Mouse (Mus musculus): Measurements from ENCODE around the gene Wdr66. TPM values are rescaled to one million over a fixed set of nuclear protein-coding genes. Genes with fewer than 3 reads are reported as not detected.

Gene Wdr66
- polyA plus RNA-seq, 1 experiment from 2014 or later = 1.4 TPM

DNA sequence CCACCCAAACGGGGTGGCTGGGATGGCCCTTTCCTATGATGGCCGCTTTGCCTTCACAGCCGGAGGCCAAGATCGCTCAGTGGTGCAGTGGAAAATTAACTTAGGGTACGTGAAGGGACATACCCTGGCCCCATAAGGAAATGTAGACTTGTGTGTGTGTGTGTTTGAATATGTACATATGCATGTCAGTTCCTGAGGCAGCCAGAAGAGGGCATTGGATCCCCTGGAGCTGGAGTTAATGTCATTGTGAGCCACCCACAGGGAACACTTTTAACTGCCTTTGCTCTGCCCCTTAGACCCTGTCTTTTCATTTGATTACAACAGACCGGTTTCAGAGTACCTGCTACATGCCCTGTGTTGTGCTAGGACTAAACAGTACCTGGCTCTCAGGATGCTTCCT, 46.6 kb downstream of the Wdr66 start:
- 81% methylated on average over 6 of the region's 6 CpGs for WGBS
- H3K4me2 ChIP-seq = no peak overlapping the region
- no peak for ATAC-seq (ENCODE audit: insufficient number of reproducible peaks, insufficient read depth, low FRiP score, low TSS enrichment, low read depth)

DNA sequence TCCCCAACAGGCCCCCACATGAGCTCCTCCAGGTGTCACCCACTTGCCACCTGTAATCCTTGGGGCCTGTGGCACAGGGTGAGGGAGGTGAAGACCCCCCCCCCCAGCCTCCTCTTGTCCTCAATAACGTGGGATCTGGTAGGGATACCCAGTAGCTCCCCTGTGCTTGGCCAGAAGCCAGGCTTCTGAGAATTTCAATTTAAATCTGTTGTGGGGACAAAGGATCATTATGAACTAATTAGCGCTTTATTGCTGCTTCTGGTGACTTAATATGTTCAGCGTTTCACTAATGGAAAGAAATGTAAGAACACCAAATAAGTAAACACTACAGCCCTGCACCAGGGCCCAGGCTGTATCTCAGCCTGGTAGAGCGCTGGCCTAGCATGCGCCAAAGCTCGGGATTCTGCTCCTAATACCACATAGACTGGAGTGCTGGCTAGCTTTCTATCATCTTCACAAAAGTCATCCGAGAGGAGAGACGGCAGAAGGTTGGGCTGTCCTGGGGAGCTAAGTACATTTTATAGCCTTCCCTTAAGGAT, 48.7 kb downstream of the Wdr66 start:
- Histone ChIP-seq H3K36me3 (no peaks in the 10 kb centered on the region), H3K27ac (no peak overlapping the region), H3K4me1 (peaks cover 29% of the 10 kb centered on the region), H3K4me3 (no peak overlapping the region), H3K9me3 (no peaks in the 10 kb centered on the region), H3K9ac (no peak overlapping the region), H3K27me3 (no peaks in the 10 kb centered on the region), H3K4me2 (peak overlapping the region; percentile 26)
- 69% methylated on average over 8 of the region's 8 CpGs for WGBS
- ATAC-seq (ENCODE audit: insufficient number of reproducible peaks, insufficient read depth, low FRiP score, low TSS enrichment, low read depth) = no peak

More for the DNA sequence above, 46.6 kb downstream of the Wdr66 start:
- Histone ChIP-seq H3K4me1 (peaks cover 29% of the 10 kb centered on the region), H3K9ac (no peak overlapping the region), H3K36me3 (no peaks in the 10 kb centered on the region), H3K4me3 (no peak overlapping the region), H3K27ac (no peak overlapping the region), H3K27me3 (no peaks in the 10 kb centered on the region), H3K9me3 (no peaks in the 10 kb centered on the region)

DNA sequence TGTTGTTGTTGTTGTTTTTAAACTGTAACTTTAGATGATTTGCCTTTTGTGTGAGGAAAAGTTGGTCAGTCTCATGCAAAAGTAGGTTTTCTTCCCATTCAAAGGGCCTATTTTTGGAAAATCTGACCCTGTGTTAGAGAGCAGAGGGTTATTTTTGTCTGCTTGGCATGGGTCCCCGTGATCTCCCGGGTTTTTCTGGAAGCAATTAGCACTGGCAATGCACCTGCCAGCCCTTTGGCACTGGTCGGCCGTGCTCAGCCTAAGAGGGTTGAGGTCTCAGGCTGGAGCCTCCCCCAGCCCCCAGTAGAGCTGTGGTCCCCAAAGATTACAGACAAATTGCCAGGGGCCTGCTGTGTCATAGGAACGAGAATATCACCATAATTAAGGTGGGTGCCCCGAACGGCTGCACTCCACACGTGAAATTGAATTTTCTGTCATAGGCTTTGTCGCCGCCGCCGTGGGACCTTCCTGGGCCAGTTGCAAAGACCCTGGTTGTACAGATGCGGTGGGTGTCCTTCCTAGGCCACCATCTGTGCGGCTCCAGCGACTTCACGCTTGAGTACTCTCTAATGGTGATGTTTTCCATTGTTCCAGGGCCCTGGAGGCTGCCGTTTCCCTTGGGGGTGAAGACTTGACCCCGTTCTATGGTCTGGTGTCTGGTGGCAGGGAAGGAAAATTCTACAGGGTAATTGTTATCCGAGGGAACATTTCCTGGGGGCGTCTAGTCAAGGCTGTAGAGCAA, 50.0 kb downstream of the Wdr66 start:
- no peaks in the 10 kb centered on the region for H3K36me3 ChIP-seq
- H3K4me2 ChIP-seq = no peak overlapping the region
- 41% methylated on average over 20 of the region's 20 CpGs for WGBS
- no peaks in the 10 kb centered on the region for H3K27me3 ChIP-seq
- no peak for ATAC-seq (ENCODE audit: insufficient number of reproducible peaks, insufficient read depth, low FRiP score, low TSS enrichment, low read depth)
- no peak overlapping the region for H3K27ac ChIP-seq
- H3K9ac ChIP-seq = no peak overlapping the region
- no peaks in the 10 kb centered on the region for H3K9me3 ChIP-seq
- peaks cover 29% of the 10 kb centered on the region for H3K4me1 ChIP-seq
- no peak overlapping the region for H3K4me3 ChIP-seq

DNA sequence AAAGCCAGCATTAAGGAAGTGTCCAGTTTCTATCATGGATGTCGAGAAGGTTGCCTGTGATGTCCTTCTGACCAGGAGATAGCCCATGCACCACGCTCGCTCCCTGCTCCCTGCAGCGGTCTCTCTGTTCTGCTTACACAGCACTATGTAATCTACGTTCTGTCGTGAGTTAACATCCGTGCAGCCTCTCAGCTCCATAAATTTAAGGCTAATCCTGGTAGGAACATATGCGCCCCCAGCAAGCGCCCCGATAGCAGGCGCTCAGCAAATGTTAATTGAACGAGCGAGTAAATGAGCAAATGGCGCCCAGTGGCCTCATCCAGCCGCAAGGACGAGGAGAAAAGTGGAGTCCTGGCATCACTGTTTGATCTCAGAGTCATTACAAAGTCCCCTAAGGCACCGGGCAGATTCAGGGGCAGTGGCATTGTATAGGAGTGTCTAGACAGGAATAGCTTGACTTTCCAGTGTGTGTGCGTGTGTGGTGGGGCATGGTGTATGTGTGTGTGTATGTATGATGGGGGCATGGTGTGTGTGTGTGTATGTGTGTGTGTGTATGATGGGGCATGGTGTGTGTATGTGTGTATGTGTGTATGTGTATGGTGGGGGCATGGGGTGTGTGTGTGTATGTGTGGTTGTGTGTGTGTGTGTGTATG, 55.9 kb downstream of the Wdr66 start:
- ATAC-seq (ENCODE audit: insufficient number of reproducible peaks, insufficient read depth, low FRiP score, low TSS enrichment, low read depth) = no peak

DNA sequence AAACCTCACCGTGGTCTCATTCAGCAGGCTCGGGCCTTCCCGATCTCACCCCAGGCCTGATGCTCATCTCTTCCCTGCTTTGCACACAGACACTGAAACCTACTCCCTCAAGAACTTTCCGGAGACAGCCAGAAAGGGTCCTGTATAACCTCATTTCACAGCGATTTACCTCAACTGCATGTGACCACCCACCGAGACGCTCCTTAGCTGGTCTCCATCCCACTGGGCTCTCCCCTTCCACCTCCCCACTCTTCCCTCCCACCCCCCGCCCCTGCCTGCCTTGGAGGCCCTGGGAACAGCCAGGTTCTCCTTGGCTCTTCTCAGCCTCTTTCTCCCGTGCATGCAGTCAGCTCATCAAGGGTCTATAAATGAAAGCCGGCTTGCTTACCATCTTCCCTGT, 57.9 kb downstream of the Wdr66 start:
- no peak for ATAC-seq (ENCODE audit: insufficient number of reproducible peaks, insufficient read depth, low FRiP score, low TSS enrichment, low read depth)
- Histone ChIP-seq H3K4me1 (peaks cover 31% of the 10 kb centered on the region), H3K4me3 (no peak overlapping the region), H3K9ac (peak overlapping the region; percentile 46; the same call in 1 of the 2 replicates), H3K27me3 (no peaks in the 10 kb centered on the region), H3K27ac (peak overlapping the region; percentile 28; the same call in 1 of the 2 replicates), H3K36me3 (no peaks in the 10 kb centered on the region), H3K4me2 (peak overlapping the region; percentile 7; the same call in 1 of the 2 replicates), H3K9me3 (no peaks in the 10 kb centered on the region)
- WGBS = 36% methylated on average over 10 of the region's 10 CpGs

More for the DNA sequence above, 55.9 kb downstream of the Wdr66 start:
- H3K9me3 ChIP-seq = no peaks in the 10 kb centered on the region
- H3K27ac ChIP-seq = no peak overlapping the region
- H3K27me3 ChIP-seq = no peaks in the 10 kb centered on the region
- no peaks in the 10 kb centered on the region for H3K36me3 ChIP-seq
- H3K9ac ChIP-seq = no peak overlapping the region
- H3K4me1 ChIP-seq = peaks cover 22% of the 10 kb centered on the region
- no peak overlapping the region for H3K4me2 ChIP-seq
- no peak overlapping the region for H3K4me3 ChIP-seq
- WGBS = 74% methylated on average over 18 of the region's 18 CpGs

DNA sequence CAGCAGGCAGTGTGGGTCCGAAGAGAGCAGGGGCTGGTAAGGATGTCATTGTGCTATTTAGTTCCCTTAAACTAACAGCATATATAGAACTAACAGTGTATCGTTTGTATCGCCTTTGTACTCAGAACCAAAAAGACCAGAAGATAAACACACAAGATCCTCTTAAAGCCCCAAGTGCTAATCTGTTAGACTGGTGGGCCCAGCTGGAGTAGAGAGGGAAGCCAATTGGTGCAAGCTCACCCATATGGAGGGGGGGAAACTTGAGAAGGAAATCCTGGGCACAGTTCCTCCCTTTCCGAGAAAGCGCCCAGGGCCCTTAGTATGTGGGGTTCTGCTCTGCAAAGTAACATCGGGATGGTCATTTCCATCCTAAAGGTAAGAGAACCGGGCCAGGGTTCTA, 58.3 kb downstream of the Wdr66 start:
- WGBS = 46% methylated on average over 7 of the region's 7 CpGs
- H3K4me1 ChIP-seq = peaks cover 35% of the 10 kb centered on the region
- no peak overlapping the region for H3K4me3 ChIP-seq
- peak overlapping the region; percentile 7; the same call in 1 of the 2 replicates for H3K4me2 ChIP-seq
- ATAC-seq (ENCODE audit: insufficient number of reproducible peaks, insufficient read depth, low FRiP score, low TSS enrichment, low read depth) = no peak
- H3K27ac ChIP-seq = peak overlapping the region; percentile 28; the same call in 1 of the 2 replicates
- peak overlapping the region; percentile 46; the same call in 1 of the 2 replicates for H3K9ac ChIP-seq
- no peaks in the 10 kb centered on the region for H3K27me3 ChIP-seq
- no peaks in the 10 kb centered on the region for H3K36me3 ChIP-seq
- no peaks in the 10 kb centered on the region for H3K9me3 ChIP-seq

- ATAC-seq (ENCODE audit: insufficient number of reproducible peaks, insufficient read depth, low FRiP score, low TSS enrichment, low read depth) = no peak
- Histone ChIP-seq H3K4me3 (no peak overlapping the region), H3K9me3 (no peaks in the 10 kb centered on the region), H3K36me3 (no peaks in the 10 kb centered on the region), H3K4me2 (no peak overlapping the region), H3K9ac (no peak overlapping the region), H3K27ac (no peak overlapping the region), H3K27me3 (no peaks in the 10 kb centered on the region), H3K4me1 (peaks cover 42% of the 10 kb centered on the region)
- 75% methylated on average over 12 of the region's 12 CpGs for WGBS
These were observed 61.2 kb downstream of the Wdr66 start for GRCm38 (mm10) chr5:123313058-123313630.

DNA sequence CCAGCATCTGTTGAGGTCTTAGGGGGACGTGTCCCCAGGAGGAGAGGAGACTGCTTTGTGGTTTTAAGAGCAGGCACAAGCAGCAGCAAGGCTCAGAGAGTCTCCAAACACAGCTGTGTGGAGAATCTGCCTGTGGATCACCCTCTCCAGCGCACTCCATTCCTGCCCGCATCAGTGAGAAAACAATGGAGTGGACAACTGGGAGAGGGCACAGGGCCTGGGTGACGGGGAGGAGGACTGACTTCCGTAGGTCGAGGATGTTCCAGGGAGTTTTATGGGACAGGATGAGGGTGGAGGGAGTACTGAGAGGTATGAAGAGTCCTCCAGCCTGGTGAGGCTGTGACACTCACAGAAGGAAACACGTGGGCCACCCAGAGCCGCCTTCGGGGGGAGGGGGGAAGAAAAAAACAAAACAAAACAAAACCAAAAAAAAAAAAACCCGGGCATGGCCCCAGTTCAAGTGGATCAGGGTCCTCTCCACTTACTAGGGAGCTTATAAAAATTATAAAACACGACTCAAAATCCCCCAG, 62.0 kb downstream of the Wdr66 start:
- Histone ChIP-seq H3K9me3 (no peaks in the 10 kb centered on the region), H3K4me3 (no peak overlapping the region)
- 54% methylated on average over 11 of the region's 11 CpGs for WGBS

GRCm38 (mm10) chr5:123315219-123315866, 63.4 kb downstream of the Wdr66 start:
- H3K4me3 ChIP-seq = no peak overlapping the region
- no peaks in the 10 kb centered on the region for H3K27me3 ChIP-seq
- H3K36me3 ChIP-seq = no peaks in the 10 kb centered on the region
- no peaks in the 10 kb centered on the region for H3K9me3 ChIP-seq
- H3K9ac ChIP-seq = no peak overlapping the region
- no peak overlapping the region for H3K27ac ChIP-seq
- WGBS = 38% methylated on average over 9 of the region's 10 CpGs
- ATAC-seq (ENCODE audit: insufficient number of reproducible peaks, insufficient read depth, low FRiP score, low TSS enrichment, low read depth) = no peak
- no peak overlapping the region for H3K4me2 ChIP-seq
- peaks cover 36% of the 10 kb centered on the region for H3K4me1 ChIP-seq

More for the DNA sequence above, 62.0 kb downstream of the Wdr66 start:
- no peak for ATAC-seq (ENCODE audit: insufficient number of reproducible peaks, insufficient read depth, low FRiP score, low TSS enrichment, low read depth)
- Histone ChIP-seq H3K9ac (peak overlapping the region; percentile 21; the same call in 1 of the 2 replicates), H3K27ac (no peak overlapping the region), H3K36me3 (no peaks in the 10 kb centered on the region), H3K4me2 (no peak overlapping the region), H3K4me1 (peaks cover 45% of the 10 kb centered on the region), H3K27me3 (no peaks in the 10 kb centered on the region)

GRCm38 (mm10) chr5:123317992-123318391, 66.1 kb downstream of the Wdr66 start:
- no peak overlapping the region; the same call in 1 of the 2 replicates for H3K27ac ChIP-seq

DNA sequence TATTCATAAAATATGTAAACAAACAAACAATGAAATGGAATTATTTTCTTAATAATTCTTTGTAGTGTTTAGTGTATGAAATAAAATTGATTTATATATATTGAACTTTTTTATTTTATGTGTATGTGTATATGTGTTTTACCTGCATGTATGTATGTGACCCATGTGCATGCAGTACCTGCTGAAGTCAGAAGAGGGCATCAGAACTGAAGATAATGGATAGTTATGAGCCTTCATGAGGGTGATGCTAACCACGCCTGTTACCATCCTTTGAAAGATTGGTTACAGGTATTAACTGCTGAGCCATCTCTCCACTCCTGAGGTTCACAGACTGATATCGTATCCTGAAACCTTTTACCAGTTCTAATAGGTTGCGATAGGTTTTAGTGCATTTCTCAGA, 68.2 kb downstream of the Wdr66 start:
- Histone ChIP-seq H3K36me3 (no peaks in the 10 kb centered on the region), H3K4me2 (no peak overlapping the region), H3K27me3 (no peaks in the 10 kb centered on the region), H3K27ac (no peak overlapping the region), H3K4me3 (no peak overlapping the region), H3K9ac (no peak overlapping the region), H3K9me3 (no peaks in the 10 kb centered on the region), H3K4me1 (peaks cover 19% of the 10 kb centered on the region)
- 94% methylated on average over 3 of the region's 3 CpGs for WGBS
- no peak for ATAC-seq (ENCODE audit: insufficient number of reproducible peaks, insufficient read depth, low FRiP score, low TSS enrichment, low read depth)

More at GRCm38 (mm10) chr5:123317992-123318391, 66.1 kb downstream of the Wdr66 start:
- H3K36me3 ChIP-seq = no peaks in the 10 kb centered on the region
- peak overlapping the region; percentile 32 for H3K4me3 ChIP-seq
- ATAC-seq (ENCODE audit: insufficient number of reproducible peaks, insufficient read depth, low FRiP score, low TSS enrichment, low read depth) = no peak
- no peaks in the 10 kb centered on the region for H3K9me3 ChIP-seq
- peaks cover 26% of the 10 kb centered on the region; the same call in 1 of the 2 replicates for H3K4me1 ChIP-seq
- 17% methylated on average over 6 of the region's 6 CpGs for WGBS
- no peaks in the 10 kb centered on the region for H3K27me3 ChIP-seq
- 0 out of 2 replicates have a peak overlapping the region, but pooled peaks have one; percentile 37 for H3K9ac ChIP-seq
- peak overlapping the region; percentile 47 for H3K4me2 ChIP-seq

All from embryonic facial prominence, embryonic 13.5 days (tissue).